Mouse (Mus musculus) liver, adult 2 months (tissue): ENCODE measurements around the gene Cap1.

Experiments used
- CTCF ChIP-seq: fragments of 200-500 bp; IDR thresholded peaks from 2 replicates; pipeline ENCODE4 v1.5.1; 2011; ENCODE audit warnings: low read depth, low read length, control low read depth
- POLR2A ChIP-seq: fragments of 200-500 bp; IDR thresholded peaks from 2 replicates; pipeline ENCODE4 v1.6.1; 2011; ENCODE audit warnings: low read length, control low read depth; ENCODE audit not compliant: insufficient read depth; ENCODE audit errors: extremely low read depth

DNA sequence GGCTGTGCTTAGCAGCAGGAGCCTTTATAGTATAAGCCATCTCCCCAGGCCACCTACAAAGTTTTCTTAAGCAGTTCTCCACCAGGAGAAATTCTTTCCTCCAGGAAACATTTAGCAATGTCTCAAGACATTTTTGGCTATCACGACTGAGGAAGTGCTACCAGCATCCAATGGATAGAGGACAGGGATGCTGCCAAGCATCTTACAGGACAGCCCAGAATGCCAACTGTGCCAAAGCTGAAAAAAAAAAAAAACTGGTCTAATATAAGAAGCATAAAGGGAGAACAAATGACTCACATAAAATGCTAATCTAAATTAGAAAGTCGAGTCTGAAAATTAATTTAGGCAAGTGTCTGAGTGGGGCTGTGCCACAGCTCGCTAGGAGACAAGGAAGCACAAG, 3.3 kb downstream of the Cap1 start:
- no peak for TF ChIP-seq POLR2A
- TF ChIP-seq CTCF: no peak
